Mouse (Mus musculus) thymus, adult 2 months (tissue): Measurements from ENCODE around the gene Lonp2. TPM values are rescaled to one million over a fixed set of nuclear protein-coding genes. Genes with fewer than 3 reads are reported as not detected.

Source experiments
- DNase-seq: peaks from one replicate; pipeline ENCODE4 v3.0.0; 2021
- H3K27ac ChIP-seq: fragments of 200-500 bp; 2 replicates; pipeline ENCODE4 v1.5.1; 2012; ENCODE audit warnings: low read length, control low read depth; ENCODE audit not compliant: control insufficient read depth, insufficient read depth
- H3K27me3 ChIP-seq: fragments of 200-500 bp; 2 replicates; pipeline ENCODE4 v1.6.1; 2012; ENCODE audit warnings: mild to moderate bottlenecking, low read length, moderate library complexity, mixed read lengths; ENCODE audit not compliant: control insufficient read depth, insufficient read depth
- H3K36me3 ChIP-seq: fragments of 200-500 bp; 2 replicates; pipeline ENCODE4 v1.6.1; 2012; ENCODE audit warnings: mild to moderate bottlenecking, low read length, moderate library complexity; ENCODE audit not compliant: control insufficient read depth, insufficient read depth
- H3K4me1 ChIP-seq: fragments of 200-500 bp; replicated peaks from 2 replicates; pipeline ENCODE4 v1.6.1; 2012; ENCODE audit warnings: low read length; ENCODE audit not compliant: control insufficient read depth, insufficient read depth
- H3K4me3 ChIP-seq: fragments of 200-500 bp; 2 replicates; pipeline ENCODE4 v1.5.1; 2012; ENCODE audit warnings: mild to moderate bottlenecking, low read length, control low read depth, moderate library complexity; ENCODE audit not compliant: control insufficient read depth, insufficient read depth
- CTCF ChIP-seq: fragments of 200-500 bp; IDR thresholded peaks from 2 replicates; pipeline ENCODE4 v1.5.1; 2012; ENCODE audit warnings: mild to moderate bottlenecking, control low read depth, low read length, moderate library complexity, borderline replicate concordance; ENCODE audit not compliant: control insufficient read depth, poor library complexity, insufficient read depth; ENCODE audit errors: extremely low read depth
- POLR2A ChIP-seq: fragments of 200-500 bp; IDR thresholded peaks from 2 replicates; pipeline ENCODE4 v1.6.1; 2012; ENCODE audit warnings: mild to moderate bottlenecking, low read length, control low read depth, moderate library complexity; ENCODE audit not compliant: control insufficient read depth, poor library complexity, insufficient read depth; ENCODE audit errors: extremely low read depth
- WGBS: fragments of 180-500 bp; shearing (Covaris S2); methylation state at CpG from one replicate; pipeline ENCODE4 v1.1.7; 2018; 5-methylcytosine and 5-hydroxymethylcytosine counted together
- polyA plus RNA-seq: library from polyadenylated mRNA; depleted of rRNA; stranded (reverse); fragments of >200 nt; gene quantifications from 2 replicates; pipeline ENCODE4 v1.2.3, GENCODE M21; 2012

The Lonp2 gene
- polyA plus RNA-seq, 1 experiment, result 63.3 TPM

DNA sequence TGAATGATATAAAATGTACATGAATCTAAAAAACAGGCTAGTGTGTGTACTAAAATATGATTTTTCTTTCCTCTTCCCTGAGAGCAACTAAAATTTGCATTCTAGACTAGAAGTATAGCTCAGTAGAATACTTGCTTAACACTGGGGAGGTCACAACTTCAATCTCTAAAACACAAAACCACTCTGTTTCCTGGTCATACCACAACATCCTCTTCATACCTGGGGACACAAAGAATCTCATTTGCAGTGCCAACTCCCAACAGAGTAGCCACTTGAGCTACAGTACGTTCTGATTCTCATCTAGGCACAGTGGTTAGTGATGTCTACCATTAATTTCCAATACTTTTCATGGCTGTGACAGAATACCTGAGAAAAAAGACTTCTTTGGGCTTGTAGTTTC lies 95.5 kb downstream of the Lonp2 start:
- no peak for DNase-seq
- TF ChIP-seq CTCF (no peak), POLR2A (no peak)
- Histone ChIP-seq H3K27ac (no peak overlapping the region), H3K27me3 (no peaks in the 10 kb centered on the region), H3K4me1 (peaks cover 11% of the 10 kb centered on the region), H3K36me3 (peaks cover 16% of the 10 kb centered on the region), H3K4me3 (no peak overlapping the region)
- WGBS, result 22% methylated on average over 1 of the region's 1 CpGs

DNA sequence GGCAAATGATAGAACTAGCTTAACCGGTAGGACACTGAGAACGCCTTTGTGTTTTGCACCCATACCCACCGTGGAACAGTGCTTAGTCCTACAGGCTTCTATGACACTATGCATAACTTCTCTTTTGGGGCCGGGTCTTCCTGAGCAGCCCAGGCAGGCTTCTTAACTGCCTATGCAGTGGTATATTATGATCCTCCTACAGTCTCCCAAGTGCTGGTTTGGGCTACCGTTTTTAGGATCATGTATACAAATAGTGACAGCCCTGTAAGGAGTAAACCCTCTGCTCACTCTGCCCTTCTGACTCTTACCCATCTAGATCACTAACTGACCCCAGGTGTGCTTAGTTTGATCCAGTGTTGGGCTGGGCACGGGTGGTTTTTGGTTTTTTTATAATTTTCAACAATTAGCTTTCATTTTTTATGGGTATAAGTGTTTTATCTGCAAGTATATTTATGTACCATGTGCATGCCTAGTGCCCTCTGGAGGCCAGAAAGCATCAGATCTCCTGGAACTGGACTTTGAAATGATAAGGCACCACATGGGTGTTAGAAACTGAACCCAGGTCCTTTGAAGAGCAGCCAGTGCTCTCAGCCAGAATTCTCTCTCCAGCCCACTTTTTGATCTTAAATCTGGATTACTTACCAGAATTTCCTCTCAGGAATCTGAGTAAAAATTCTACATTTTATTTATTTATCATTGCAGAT lies 97.1 kb downstream of the Lonp2 start:
- Histone ChIP-seq H3K4me3 (no peak overlapping the region), H3K27me3 (no peaks in the 10 kb centered on the region), H3K4me1 (peaks cover 11% of the 10 kb centered on the region), H3K36me3 (peaks cover 15% of the 10 kb centered on the region), H3K27ac (peak overlapping the region; percentile 62; the same call in 1 of the 2 replicates)
- WGBS, result 87% methylated on average over 6 of the region's 6 CpGs
- no peak for DNase-seq
- no peak for TF ChIP-seq POLR2A
- TF ChIP-seq CTCF, result no peak

DNA sequence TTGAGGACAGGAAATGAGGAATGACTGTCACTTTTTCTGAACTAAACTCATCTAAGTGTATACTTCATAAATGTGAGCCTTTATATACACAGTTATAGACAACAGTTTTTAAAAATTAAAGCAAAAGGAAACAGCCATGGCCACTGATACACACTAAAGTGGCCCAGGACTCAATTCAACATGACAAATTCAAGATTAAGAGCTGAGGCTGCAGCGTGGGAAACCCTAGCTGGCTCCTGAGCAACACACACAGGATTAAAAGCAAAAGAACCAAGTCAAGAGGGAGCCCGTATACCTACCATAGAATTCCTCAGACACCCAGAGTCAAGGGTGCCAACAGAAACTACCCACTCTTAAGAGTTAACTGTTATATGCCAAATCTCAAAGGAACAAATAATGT lies 97.6 kb downstream of the Lonp2 start:
- peaks cover 11% of the 10 kb centered on the region for H3K36me3 ChIP-seq
- peaks cover 11% of the 10 kb centered on the region for H3K4me1 ChIP-seq
- no peaks in the 10 kb centered on the region for H3K27me3 ChIP-seq
- DNase-seq, result no peak
- WGBS, result 89% methylated on average over 2 of the region's 2 CpGs
- no peak overlapping the region for H3K27ac ChIP-seq
- TF ChIP-seq POLR2A, result no peak
- TF ChIP-seq CTCF, result no peak
- H3K4me3 ChIP-seq, result no peak overlapping the region

DNA sequence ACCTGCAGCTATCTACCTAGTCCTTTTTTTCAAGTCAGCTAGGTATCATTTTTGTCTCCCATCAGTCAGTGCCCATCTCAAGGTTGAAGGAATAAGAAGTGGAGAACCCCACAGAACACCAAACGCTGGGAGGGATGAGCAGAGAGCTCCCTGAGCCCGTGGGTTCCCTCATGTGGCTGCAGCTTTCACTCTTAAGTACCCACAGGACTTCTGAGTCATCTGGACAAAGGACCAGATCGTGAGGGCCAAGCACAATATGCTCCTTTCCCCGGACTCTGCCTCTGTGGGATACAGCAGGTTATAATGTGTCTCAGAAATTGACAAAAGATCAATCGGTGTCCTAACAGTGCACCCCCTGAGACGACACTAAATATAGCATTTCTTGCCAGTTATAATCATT lies 103.1 kb downstream of the Lonp2 start:
- Histone ChIP-seq H3K27me3 (no peaks in the 10 kb centered on the region), H3K36me3 (no peaks in the 10 kb centered on the region; the same call in 1 of the 2 replicates), H3K4me1 (peaks cover 4% of the 10 kb centered on the region), H3K4me3 (no peak overlapping the region), H3K27ac (peak overlapping the region; percentile 27; the same call in 1 of the 2 replicates)
- 80% methylated on average over 6 of the region's 6 CpGs for WGBS
- TF ChIP-seq POLR2A (no peak), CTCF (no peak)
- DNase-seq, result no peak

DNA sequence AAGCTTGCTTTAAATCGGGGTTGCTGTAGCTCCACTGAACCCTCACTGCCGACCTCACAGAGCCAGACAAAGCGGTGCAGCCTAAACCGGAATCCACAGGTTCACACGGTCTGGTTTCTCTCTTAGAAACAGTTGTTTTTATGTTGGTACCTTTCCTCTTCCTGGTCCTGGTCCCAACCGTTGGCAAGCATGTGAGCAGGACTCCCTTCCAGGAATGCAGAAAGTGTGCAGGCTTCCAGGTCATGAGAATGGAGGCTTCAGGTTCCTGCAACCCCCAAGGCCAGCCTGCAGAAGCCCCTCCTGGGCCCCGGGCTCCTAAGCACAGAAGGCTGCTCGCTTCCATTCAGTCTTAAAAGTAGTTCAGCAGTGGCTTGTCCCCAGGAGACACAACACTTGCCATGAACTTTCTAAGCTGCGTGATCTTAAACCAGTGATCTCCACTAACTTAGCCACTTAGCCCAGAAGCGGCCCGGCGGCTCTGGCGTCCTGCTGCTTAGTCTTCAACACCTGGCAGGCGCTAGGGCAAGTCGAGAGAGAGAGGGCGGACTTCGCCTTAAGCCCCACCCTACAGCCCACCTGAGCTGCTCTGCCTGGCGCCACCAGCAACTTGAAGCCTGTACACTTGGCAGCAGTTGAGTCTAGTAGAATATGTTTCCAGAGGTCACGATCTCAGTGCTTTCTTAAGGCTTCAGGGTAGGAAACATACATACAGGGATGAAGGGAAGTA lies 104.5 kb downstream of the Lonp2 start:
- H3K4me1 ChIP-seq, result peaks cover 4% of the 10 kb centered on the region
- no peaks in the 10 kb centered on the region for H3K27me3 ChIP-seq
- H3K36me3 ChIP-seq, result no peaks in the 10 kb centered on the region; the same call in 1 of the 2 replicates
- no peak for DNase-seq
- WGBS, result 84% methylated on average over 19 of the region's 19 CpGs
- H3K27ac ChIP-seq, result peak overlapping the region; percentile 21; the same call in 1 of the 2 replicates
- TF ChIP-seq POLR2A, result no peak
- TF ChIP-seq CTCF, result no peak
- no peak overlapping the region for H3K4me3 ChIP-seq

DNA sequence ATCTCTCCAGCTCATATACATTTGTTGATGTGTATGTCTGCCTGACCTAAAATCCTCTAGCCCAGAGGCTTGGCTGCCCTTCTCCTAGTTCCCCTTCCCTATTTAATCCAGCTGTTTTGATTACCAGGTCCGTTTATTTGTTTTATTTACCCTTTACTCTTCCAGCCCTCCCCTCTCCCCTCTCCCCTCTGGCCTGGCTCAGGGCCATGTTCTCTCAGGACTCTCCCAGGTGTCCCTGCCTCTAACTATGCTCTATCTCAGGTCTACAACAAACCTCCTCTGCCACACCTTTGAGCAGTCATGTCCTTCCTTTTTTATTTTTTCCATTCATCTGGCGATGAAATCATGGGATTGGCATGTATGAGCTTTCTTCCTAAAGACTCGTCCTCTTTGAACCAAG lies 106.5 kb downstream of the Lonp2 start:
- WGBS, result 86% methylated on average over 3 of the region's 3 CpGs
- no peak overlapping the region for H3K27ac ChIP-seq
- no peak for DNase-seq

More for the DNA sequence above, 106.5 kb downstream of the Lonp2 start:
- Histone ChIP-seq H3K4me1 (peaks cover 5% of the 10 kb centered on the region), H3K27me3 (no peaks in the 10 kb centered on the region), H3K36me3 (no peaks in the 10 kb centered on the region), H3K4me3 (no peak overlapping the region)
- TF ChIP-seq POLR2A (no peak), CTCF (no peak)
